Mouse (Mus musculus) neural tube, embryonic 12.5 days (tissue): ENCODE data around the gene H2-DMb1. TPM values are rescaled to one million over a fixed set of nuclear protein-coding genes. Genes with fewer than 3 reads are reported as not detected.
"Not testable (repeated sequence)": the region's sequence is repeated elsewhere in the genome, so short reads cannot be mapped to it uniquely, and the experiment has no call there.

Source experiments
- ATAC-seq: fragments of 200-750 bp; cut with Nextera tagmentation; 2 replicates; pipeline ENCODE4 v1.8.0; 2017; ENCODE audit warnings: low read depth, mild to moderate bottlenecking, moderate TSS enrichment, moderate library complexity; ENCODE audit not compliant: low FRiP score
- H3K27ac ChIP-seq: fragments of 300-500 bp; sonication (generic); 2 replicates; pipeline ENCODE4 v1.5.1; 2016
- H3K27me3 ChIP-seq: fragments of 300-500 bp; sonication (generic); replicated peaks from 2 replicates; pipeline ENCODE4 v1.6.1; 2016; ENCODE audit warnings: mild to moderate bottlenecking
- H3K36me3 ChIP-seq: fragments of 300-500 bp; sonication (generic); 2 replicates; pipeline ENCODE4 v1.6.1; 2016; ENCODE audit warnings: mild to moderate bottlenecking
- H3K4me1 ChIP-seq: fragments of 300-500 bp; sonication (generic); 2 replicates; pipeline ENCODE4 v1.6.1; 2016
- H3K4me2 ChIP-seq: fragments of 300-500 bp; sonication (generic); replicated peaks from 2 replicates; pipeline ENCODE4 v1.6.1; 2016; ENCODE audit warnings: mild to moderate bottlenecking
- H3K4me3 ChIP-seq: fragments of 300-500 bp; sonication (generic); 2 replicates; pipeline ENCODE4 v1.5.1; 2016
- H3K9ac ChIP-seq: fragments of 300-500 bp; sonication (generic); 2 replicates; pipeline ENCODE4 v1.6.1; 2016; ENCODE audit warnings: mild to moderate bottlenecking
- H3K9me3 ChIP-seq: fragments of 300-500 bp; sonication (generic); 2 replicates; pipeline ENCODE4 v1.6.1; 2016; ENCODE audit warnings: mild to moderate bottlenecking
- WGBS: fragments of 180-500 bp; shearing (Covaris S2); methylation state at CpG from one replicate; pipeline ENCODE4 v1.1.7; 2016; 5-methylcytosine and 5-hydroxymethylcytosine counted together
- polyA plus RNA-seq: library from polyadenylated mRNA; unstranded; fragments of >200 nt; fragmentation: Nextera tagmentation; extraction: Ambion mirVana; gene quantifications from 2 replicates; pipeline ENCODE4 v1.2.1, GENCODE M21; 2016

Gene H2-DMb1
- polyA plus RNA-seq, 1 experiment from 2014 or later = 0.23 TPM

- Histone ChIP-seq H3K36me3 (no peaks in the 10 kb centered on the region), H3K4me2 (no peak overlapping the region), H3K4me1 (peaks cover 17% of the 10 kb centered on the region), H3K27me3 (peaks cover 41% of the 10 kb centered on the region), H3K4me3 (no peak overlapping the region), H3K9me3 (no peaks in the 10 kb centered on the region), H3K9ac (no peak overlapping the region), H3K27ac (no peak overlapping the region)
- no peak for ATAC-seq
- 78% methylated on average over 7 of the region's 7 CpGs for WGBS
Observed at GRCm38 (mm10) chr17:34138655-34139054, 14.2 kb upstream of the H2-DMb1 start.

- no peak overlapping the region for H3K9ac ChIP-seq
- peak overlapping the region; percentile 13 for H3K4me3 ChIP-seq
- H3K4me2 ChIP-seq = peak overlapping the region; percentile 52
- H3K36me3 ChIP-seq = no peaks in the 10 kb centered on the region
- H3K27ac ChIP-seq = no peak overlapping the region
- H3K9me3 ChIP-seq = no peaks in the 10 kb centered on the region
- peaks cover 17% of the 10 kb centered on the region for H3K4me1 ChIP-seq
- ATAC-seq = no peak
- peaks cover 41% of the 10 kb centered on the region for H3K27me3 ChIP-seq
- WGBS = under 1% methylated on average over 16 of the region's 16 CpGs
Observed at GRCm38 (mm10) chr17:34139416-34139815, 13.5 kb upstream of the H2-DMb1 start.

- WGBS = 24% methylated on average over 5 of the region's 5 CpGs
- Histone ChIP-seq H3K4me1 (peaks cover 17% of the 10 kb centered on the region), H3K4me2 (peak overlapping the region; percentile 52; the same call in 1 of the 2 replicates), H3K9me3 (no peaks in the 10 kb centered on the region), H3K27me3 (peaks cover 41% of the 10 kb centered on the region), H3K4me3 (no peak overlapping the region), H3K27ac (no peak overlapping the region), H3K9ac (no peak overlapping the region), H3K36me3 (no peaks in the 10 kb centered on the region)
- ATAC-seq = no peak
Observed at GRCm38 (mm10) chr17:34140240-34140639, 12.6 kb upstream of the H2-DMb1 start.

GRCm38 (mm10) chr17:34141448-34141847 lies 11.4 kb upstream of the H2-DMb1 start:
- WGBS = 60% methylated on average over 4 of the region's 4 CpGs
- Histone ChIP-seq H3K27ac (no peak overlapping the region), H3K4me1 (peaks cover 13% of the 10 kb centered on the region), H3K4me2 (no peak overlapping the region), H3K4me3 (no peak overlapping the region), H3K36me3 (no peaks in the 10 kb centered on the region), H3K9me3 (no peaks in the 10 kb centered on the region), H3K27me3 (peaks cover 38% of the 10 kb centered on the region), H3K9ac (no peak overlapping the region)
- ATAC-seq = no peak

- Histone ChIP-seq H3K4me2 (no peak overlapping the region), H3K36me3 (no peaks in the 10 kb centered on the region), H3K27ac (no peak overlapping the region), H3K27me3 (peaks cover 38% of the 10 kb centered on the region), H3K9me3 (no peaks in the 10 kb centered on the region), H3K4me1 (peaks cover 13% of the 10 kb centered on the region), H3K9ac (no peak overlapping the region), H3K4me3 (no peak overlapping the region)
- ATAC-seq = no peak
- 84% methylated on average over 7 of the region's 7 CpGs for WGBS
Observed at GRCm38 (mm10) chr17:34142456-34143010, 10.3 kb upstream of the H2-DMb1 start.

- Histone ChIP-seq H3K27me3 (peaks cover 34% of the 10 kb centered on the region), H3K4me2 (no peak within 1 kb of the TSS), H3K36me3 (no peaks in the 10 kb centered on the region), H3K9me3 (no peaks in the 10 kb centered on the region), H3K9ac (no peak within 1 kb of the TSS), H3K4me3 (no peak within 1 kb of the TSS), H3K4me1 (peaks cover 13% of the 10 kb centered on the region), H3K27ac (no peak within 1 kb of the TSS)
- WGBS = 42% methylated on average over 7 of the region's 7 CpGs
- no peak for ATAC-seq
Observed at GRCm38 (mm10) chr17:34143033-34143432, 9.8 kb upstream of the H2-DMb1 start, which contains the start of gene H2-DMb2. Gene H2-DMb2, plus strand, starts transcription at chr17:34143307.

- H3K4me1 ChIP-seq = peaks cover 13% of the 10 kb centered on the region
- H3K9me3 ChIP-seq = no peaks in the 10 kb centered on the region
- 67% methylated on average over 5 of the region's 5 CpGs for WGBS
- no peak overlapping the region for H3K27ac ChIP-seq
- H3K4me3 ChIP-seq = no peak overlapping the region
- H3K36me3 ChIP-seq = no peaks in the 10 kb centered on the region
- no peak overlapping the region for H3K4me2 ChIP-seq
- H3K27me3 ChIP-seq = peaks cover 29% of the 10 kb centered on the region
- ATAC-seq = no peak
- no peak overlapping the region for H3K9ac ChIP-seq
Observed at GRCm38 (mm10) chr17:34143461-34143860, 9.4 kb upstream of the H2-DMb1 start.

GRCm38 (mm10) chr17:34144221-34144620 lies 8.7 kb upstream of the H2-DMb1 start:
- not testable (repeated sequence) for H3K4me1 ChIP-seq, H3K9ac ChIP-seq, H3K4me2 ChIP-seq, H3K4me3 ChIP-seq, ATAC-seq, H3K9me3 ChIP-seq, H3K27ac ChIP-seq, H3K36me3 ChIP-seq
- H3K27me3 ChIP-seq = peaks cover 22% of the 10 kb centered on the region
- 91% methylated on average over 4 of the region's 4 CpGs for WGBS

- no peaks in the 10 kb centered on the region for H3K9me3 ChIP-seq
- ATAC-seq = no peak
- no peak overlapping the region for H3K4me2 ChIP-seq
- peaks cover 16% of the 10 kb centered on the region for H3K27me3 ChIP-seq
- 72% methylated on average over 3 of the region's 3 CpGs for WGBS
- no peak overlapping the region for H3K4me3 ChIP-seq
- H3K27ac ChIP-seq = no peak overlapping the region
- H3K9ac ChIP-seq = no peak overlapping the region
- peaks cover 4% of the 10 kb centered on the region; the same call in 1 of the 2 replicates for H3K4me1 ChIP-seq
- H3K36me3 ChIP-seq = no peaks in the 10 kb centered on the region
Observed at GRCm38 (mm10) chr17:34144960-34145371, 7.9 kb upstream of the H2-DMb1 start.

- H3K36me3 ChIP-seq = no peaks in the 10 kb centered on the region
- H3K9ac ChIP-seq = no peak overlapping the region
- ATAC-seq = no peak
- WGBS = 59% methylated on average over 5 of the region's 5 CpGs
- no peak overlapping the region for H3K4me2 ChIP-seq
- H3K27me3 ChIP-seq = no peaks in the 10 kb centered on the region
- no peak overlapping the region for H3K27ac ChIP-seq
- no peak overlapping the region for H3K4me3 ChIP-seq
- no peaks in the 10 kb centered on the region for H3K4me1 ChIP-seq
- H3K9me3 ChIP-seq = no peaks in the 10 kb centered on the region
Observed at GRCm38 (mm10) chr17:34155534-34155933, 2.7 kb downstream of the H2-DMb1 start.

GRCm38 (mm10) chr17:34164202-34164895 lies 11.5 kb downstream of the H2-DMb1 start:
- Histone ChIP-seq H3K9ac (no peak overlapping the region), H3K27ac (no peak overlapping the region), H3K36me3 (no peaks in the 10 kb centered on the region), H3K4me3 (no peak overlapping the region), H3K9me3 (no peaks in the 10 kb centered on the region), H3K4me1 (no peaks in the 10 kb centered on the region), H3K4me2 (no peak overlapping the region), H3K27me3 (no peaks in the 10 kb centered on the region; the same call in 1 of the 2 replicates)
- WGBS = 53% methylated on average over 9 of the region's 9 CpGs
- no peak for ATAC-seq

- H3K4me3 ChIP-seq = no peak overlapping the region
- H3K4me2 ChIP-seq = no peak overlapping the region
- no peak for ATAC-seq
- H3K27me3 ChIP-seq = no peaks in the 10 kb centered on the region; the same call in 1 of the 2 replicates
- 81% methylated on average over 6 of the region's 6 CpGs for WGBS
- no peaks in the 10 kb centered on the region for H3K4me1 ChIP-seq
- H3K9me3 ChIP-seq = no peaks in the 10 kb centered on the region
- no peak overlapping the region for H3K27ac ChIP-seq
- no peak overlapping the region for H3K9ac ChIP-seq
- no peaks in the 10 kb centered on the region for H3K36me3 ChIP-seq
Observed at GRCm38 (mm10) chr17:34165033-34165730, 12.3 kb downstream of the H2-DMb1 start.
